ENCODE assay signal across 9 mouse cellular contexts in genomic region chr3:127161085-127161837, GRCm38 (mm10).
DNase-seq lines count a peak whose midpoint lies in the region; ATAC-seq and TF ChIP-seq lines count a peak whose summit lies in the region.
"Had no signal": no experiment of that assay in that cellular context is flagged by ENCODE, and none has a peak within 500 bp of the region (broad histone marks: within the 10 kb centered on the region; RNA-seq: fewer than 3 reads in every experiment).

No protein-coding gene starts in this region.

- H3K9me3 ChIP-seq in forebrain, postnatal 0 days (ENCODE audit: low read length), result no peaks in the 10 kb centered on the region
- H3K9me3 ChIP-seq in midbrain, embryonic 10.5 days (replicated peaks), result no peaks in the 10 kb centered on the region
- H3K9me3 ChIP-seq: G1E had no signal

- no peak for ATAC-seq in forebrain, postnatal 0 days

- DNase-seq in heart, adult 2 months, result no peak
- no peak for DNase-seq in heart, postnatal 36 days
- peak; percentile 32 for DNase-seq in NIH3T3 (ENCODE audit: low read depth)
- DNase-seq in forebrain, postnatal 0 days, result peak; percentile 42
- peak; percentile 30 for DNase-seq in midbrain, embryonic 10.5 days (ENCODE audit: low spot score)
- no peak for DNase-seq in urinary bladder, postnatal 10 days (ENCODE audit: low spot score)
- no peak for DNase-seq in adrenal gland, postnatal 14 days
- no peak for DNase-seq in thymus, postnatal 14 days

- peak overlapping the region; percentile 99 for H3K4me2 ChIP-seq in forebrain, postnatal 0 days (ENCODE audit: low read depth)

- H3K27me3 ChIP-seq in heart, adult 2 months (ENCODE audit: control insufficient read depth, insufficient read depth, low read length), result no peaks in the 10 kb centered on the region
- no peaks in the 10 kb centered on the region for H3K27me3 ChIP-seq in forebrain, postnatal 0 days (ENCODE audit: insufficient read depth, low read length)
- H3K27me3 ChIP-seq in midbrain, embryonic 10.5 days (ENCODE audit: low read depth, poor library complexity, severe bottlenecking), result peaks cover 58% of the 10 kb centered on the region

- H3K9ac ChIP-seq in heart, adult 2 months (ENCODE audit: low read depth, low read length), result no peak overlapping the region; the same call in 1 of the 2 replicates
- H3K9ac ChIP-seq in forebrain, postnatal 0 days, result peak overlapping the region; percentile 62

- WGBS in heart, adult 2 months, result 32% methylated on average over 23 of the region's 23 CpGs
- 11% methylated on average over 23 of the region's 23 CpGs for WGBS in forebrain, postnatal 0 days
- 4% methylated on average over 23 of the region's 23 CpGs for WGBS in midbrain, embryonic 10.5 days

- no peaks in the 10 kb centered on the region; the same call in 1 of the 2 replicates for H3K4me1 ChIP-seq in heart, adult 2 months (ENCODE audit: control insufficient read depth, insufficient read depth, low read length)
- peaks cover 14% of the 10 kb centered on the region for H3K4me1 ChIP-seq in forebrain, postnatal 0 days (ENCODE audit: insufficient read depth)
- H3K4me1 ChIP-seq in midbrain, embryonic 10.5 days, result peaks cover 19% of the 10 kb centered on the region

- TF ChIP-seq POLR2A in heart, adult 2 months (IDR thresholded peaks at IDR 0.05; ENCODE audit: insufficient read depth, low read depth, low read length), result no peak

- intact Hi-C loops in heart, adult 2 months (cut with DNase I), result loop anchor here (10.0 kb wide), 1 partner anchor 146 kb away; no protein-coding TSS in a partner anchor
- intact Hi-C loops in heart, postnatal 36 days (cut with DNase I), result no loop called here

- no peaks in the 10 kb centered on the region for H3K79me2 ChIP-seq in heart, adult 2 months (replicated peaks; ENCODE audit: control insufficient read depth, insufficient read depth, low read length)

- no peak overlapping the region for H3K27ac ChIP-seq in heart, adult 2 months
- H3K27ac ChIP-seq in forebrain, postnatal 0 days (ENCODE audit: low read depth, low read length), result peak overlapping the region; percentile 73
- H3K27ac ChIP-seq in midbrain, embryonic 10.5 days (replicated peaks), result 0 out of 2 replicates have a peak overlapping the region, but pooled peaks have one; percentile 52

- no peaks in the 10 kb centered on the region for H3K36me3 ChIP-seq in heart, adult 2 months (ENCODE audit: control insufficient read depth, insufficient read depth, low read length)
- no peaks in the 10 kb centered on the region for H3K36me3 ChIP-seq in forebrain, postnatal 0 days (ENCODE audit: insufficient read depth)
- no peaks in the 10 kb centered on the region for H3K36me3 ChIP-seq in midbrain, embryonic 10.5 days

- TF ChIP-seq CTCF in heart, adult 2 months (IDR thresholded peaks at IDR 0.05), result no peak
- TF ChIP-seq CTCF in forebrain, postnatal 0 days (IDR thresholded peaks at IDR 0.05; ENCODE audit: low read depth), result no peak

- peak overlapping the region; percentile 50 for H3K4me3 ChIP-seq in heart, adult 2 months
- peak overlapping the region; percentile 57 for H3K4me3 ChIP-seq in forebrain, postnatal 0 days (ENCODE audit: low read depth, low read length)
- peak overlapping the region; percentile 76 for H3K4me3 ChIP-seq in midbrain, embryonic 10.5 days

- TF ChIP-seq EP300 in heart, adult 2 months (IDR thresholded peaks at IDR 0.05; ENCODE audit: insufficient read depth, low read depth, low read length), result no peak

Comparison
In these comparisons a context has a peak if more than half of its experiments do, and no peak if none do; other contexts are left out.
1. DNase-seq: peak in NIH3T3 (single experiment), forebrain, postnatal 0 days (single experiment) and midbrain, embryonic 10.5 days (single experiment); none in heart, adult 2 months (0 of 2), heart, postnatal 36 days (0 of 2), urinary bladder, postnatal 10 days (single experiment), adrenal gland, postnatal 14 days (single experiment) and thymus, postnatal 14 days (single experiment).
2. Peak in every context shown above with its lines, with median percentiles within 50 percentile points of each other: H3K4me3 ChIP-seq.